Mouse (Mus musculus) thymus, postnatal 36 days (tissue): ENCODE results near the gene D8Ertd738e.

Experiments used
- DNase-seq, 2 experiments: peaks; one replicate each; pipeline ENCODE4 v3.0.0; 2022; ENCODE audit warnings: mixed read lengths in 2 of 2

The D8Ertd738e gene

DNA sequence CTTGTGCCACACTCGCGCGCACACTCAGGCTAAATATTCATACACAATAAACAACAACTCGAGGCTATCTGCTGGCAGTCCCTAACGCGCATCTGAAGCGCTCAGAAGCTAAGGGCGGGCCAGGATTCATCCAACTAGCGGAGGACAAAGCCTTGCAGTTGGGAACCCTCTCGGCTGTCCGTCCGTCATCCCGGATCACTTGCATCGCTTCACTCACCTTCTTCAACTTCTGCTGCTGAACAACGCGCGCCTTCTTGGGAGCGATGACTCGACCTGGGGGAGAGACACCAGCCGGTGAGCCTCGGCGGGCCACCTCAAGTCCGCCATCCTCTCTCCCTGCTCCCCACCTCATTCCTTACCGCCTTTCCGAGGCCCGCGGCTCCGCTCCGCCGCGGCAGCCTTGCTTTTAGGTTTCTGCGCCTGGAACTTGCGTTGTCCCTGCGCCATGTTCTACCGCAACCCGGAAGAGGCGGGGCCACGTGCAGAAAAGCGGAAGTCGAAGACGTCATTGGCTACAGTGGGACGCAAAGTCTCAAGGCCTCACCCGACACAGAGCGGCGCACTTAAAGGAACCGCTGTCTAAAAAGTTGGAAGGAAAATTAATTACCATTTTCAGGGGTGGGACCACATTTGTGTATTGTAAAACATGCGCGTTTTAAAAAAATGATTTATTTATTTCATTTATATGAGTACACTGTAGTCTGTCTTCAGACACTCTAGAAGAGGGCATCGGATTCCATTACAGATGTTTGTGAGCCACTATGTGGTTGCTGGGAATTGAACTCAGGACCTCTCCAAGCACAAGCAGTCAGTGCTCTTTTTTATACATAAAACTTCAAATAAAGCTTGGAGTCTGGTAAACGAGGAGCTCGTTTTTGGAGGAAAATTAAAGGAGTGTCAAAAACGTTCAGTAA is at the start of gene D8Ertd738e:
Gene D8Ertd738e, minus strand, starts transcription at position 463 of the 914 bp plus-strand sequence.
- peak; percentile 84 to 87 for DNase-seq

DNA sequence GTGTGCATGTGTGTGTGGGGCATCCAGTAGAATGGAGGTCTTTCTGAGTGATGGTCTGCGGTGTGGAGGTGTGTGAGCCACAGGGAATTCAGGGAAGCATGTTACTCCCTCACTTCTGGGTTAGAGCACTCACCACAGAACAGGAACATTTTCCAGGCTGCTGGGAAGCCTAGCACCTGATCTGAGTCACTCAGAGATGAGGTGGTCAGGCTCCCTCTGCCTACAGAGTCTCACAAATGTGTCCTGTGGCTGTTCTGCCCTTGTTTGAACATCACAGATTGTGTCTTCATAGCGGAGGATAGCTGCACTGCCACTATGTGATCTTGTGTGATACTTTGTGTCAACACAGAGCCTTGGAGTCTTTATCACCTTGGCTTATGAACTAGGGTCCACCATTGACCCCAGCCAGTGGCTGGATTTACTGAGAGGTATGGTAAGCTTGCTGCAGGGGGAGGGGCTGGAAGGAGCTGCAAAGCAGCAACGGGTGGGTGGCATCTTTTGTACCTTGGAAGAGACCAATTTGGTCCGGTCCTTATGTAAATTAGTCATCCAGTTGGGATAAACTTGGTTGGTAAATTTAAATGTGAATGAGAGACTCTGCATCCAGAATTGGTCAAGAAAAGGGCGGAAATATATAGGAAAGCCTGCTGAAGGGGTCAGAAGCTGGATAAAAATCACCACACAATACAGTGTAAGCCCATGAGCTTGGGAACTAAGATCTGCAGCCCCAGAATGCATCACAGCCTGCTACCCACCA is 47.7 kb upstream of the D8Ertd738e start:
- DNase-seq = no peak

DNA sequence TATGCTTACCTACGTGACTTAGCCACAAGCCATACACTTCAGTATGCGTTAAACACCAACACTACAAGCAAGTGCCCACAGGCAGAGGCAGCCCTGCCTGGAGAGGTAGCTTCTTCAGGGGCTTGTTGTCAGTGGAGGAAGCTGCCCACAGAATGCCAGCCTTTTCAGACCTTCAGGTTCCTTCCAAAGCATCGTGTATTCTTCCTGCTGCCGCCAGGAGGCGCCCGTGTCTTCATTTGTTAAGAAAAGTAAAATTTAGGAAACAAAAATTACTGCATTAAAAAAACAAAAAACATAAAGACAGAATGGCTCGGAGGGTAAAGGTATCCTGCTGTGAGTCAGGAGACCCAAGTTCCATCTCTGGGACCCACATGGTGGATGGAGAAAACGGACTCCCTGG is 42.2 kb upstream of the D8Ertd738e start:
- DNase-seq = peak; percentile 37 to 39

DNA sequence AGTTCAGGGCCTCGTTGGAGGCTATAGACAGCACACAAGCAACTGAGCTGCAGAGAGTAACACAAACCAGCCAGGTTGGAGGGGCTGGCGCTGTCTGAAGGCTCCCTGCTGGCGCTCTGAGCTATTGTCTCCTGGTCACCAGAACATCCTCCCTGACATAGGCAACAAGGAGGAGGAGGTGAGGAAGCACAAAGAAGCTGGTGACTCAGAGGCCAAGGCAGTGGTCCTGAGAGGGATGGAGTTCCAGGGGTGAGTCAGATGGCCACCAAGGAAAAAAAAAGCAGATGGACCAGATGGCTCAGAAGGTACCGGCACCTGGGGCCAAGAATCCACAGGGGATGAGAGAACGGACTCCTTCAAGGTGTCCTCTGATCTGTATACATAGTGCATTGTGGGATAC is 41.6 kb upstream of the D8Ertd738e start:
- no peak for DNase-seq

DNA sequence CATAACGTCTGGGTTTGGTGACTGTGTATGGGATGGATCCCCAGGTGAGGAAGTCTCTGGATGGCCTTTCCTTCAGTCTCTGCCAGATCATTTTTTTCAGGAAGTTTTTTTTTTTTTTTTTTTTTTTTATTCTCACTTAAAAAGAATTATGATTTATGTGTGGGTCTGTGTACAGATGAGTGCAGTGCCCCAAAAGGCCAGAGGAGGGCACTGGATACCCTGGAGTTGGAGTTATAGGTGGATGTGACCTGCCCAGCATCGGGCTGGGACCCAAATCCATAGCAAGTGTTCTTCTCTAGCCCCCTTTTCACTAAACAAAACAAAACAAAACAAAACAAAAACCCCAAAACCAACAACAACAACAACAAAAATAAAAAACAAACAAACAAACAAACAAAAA is 39.4 kb upstream of the D8Ertd738e start:
- DNase-seq = peak; percentile 15 to 16

DNA sequence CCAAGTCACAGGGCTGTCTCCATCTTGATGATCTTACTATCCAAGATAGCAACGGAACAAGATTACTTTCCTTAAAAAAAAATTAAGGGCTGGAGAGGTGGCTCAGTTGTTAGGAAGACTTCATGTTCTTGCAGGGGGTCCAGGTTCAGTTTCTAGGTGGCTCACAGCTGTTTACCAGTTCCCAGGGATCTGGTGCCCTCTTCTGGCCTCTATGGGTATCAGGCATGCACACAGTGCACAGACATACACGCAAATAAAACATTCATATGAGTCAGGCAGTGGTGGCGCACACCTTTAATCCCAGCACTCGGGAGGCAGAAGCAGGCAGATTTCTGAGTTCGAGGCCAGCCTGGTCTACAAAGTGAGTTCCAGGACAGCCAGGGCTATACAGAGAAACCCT is 36.1 kb upstream of the D8Ertd738e start:
- peak; percentile 59 to 64 for DNase-seq

DNA sequence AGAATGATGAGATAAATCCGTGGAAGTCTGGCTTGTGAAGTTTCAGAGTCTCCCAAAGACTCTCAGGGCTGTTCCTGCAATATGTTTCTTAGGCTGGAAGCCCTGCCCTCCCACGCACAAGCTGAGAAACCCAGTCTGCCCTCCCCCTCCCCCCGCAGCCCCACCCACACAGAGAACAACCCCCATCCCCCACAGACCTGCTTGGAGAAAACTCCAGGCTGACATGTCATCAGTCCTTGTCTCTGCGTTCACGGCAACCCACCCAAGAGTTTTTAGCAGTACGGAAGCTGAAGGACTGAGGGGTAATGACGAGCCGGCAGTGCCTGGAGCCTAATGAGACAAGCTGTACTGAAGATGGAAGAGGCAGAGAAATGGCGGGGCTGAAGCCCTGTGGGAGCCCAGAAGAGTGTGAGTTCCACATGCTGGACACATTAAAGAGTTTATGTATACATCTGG is 35.1 kb upstream of the D8Ertd738e start:
- DNase-seq = no peak

DNA sequence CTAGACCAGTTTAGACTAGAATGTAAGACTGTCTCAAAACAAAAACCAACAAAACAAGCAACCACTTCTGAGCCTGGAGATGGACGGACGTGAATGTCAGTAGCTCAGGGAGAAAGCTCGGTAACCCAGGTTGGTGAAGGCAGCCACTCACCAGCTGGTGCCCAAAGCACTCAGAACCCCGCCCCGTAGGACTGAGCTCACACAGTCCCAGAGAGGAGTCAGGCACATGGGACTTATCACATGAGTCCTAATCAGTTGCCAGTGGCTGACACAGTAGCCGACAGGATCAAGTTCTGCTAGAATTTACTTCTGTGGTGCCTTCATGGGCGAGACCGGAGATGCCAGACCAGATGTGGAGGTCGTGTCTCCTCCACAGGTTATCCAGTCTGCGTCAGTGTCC is 31.3 kb upstream of the D8Ertd738e start:
- no peak for DNase-seq

DNA sequence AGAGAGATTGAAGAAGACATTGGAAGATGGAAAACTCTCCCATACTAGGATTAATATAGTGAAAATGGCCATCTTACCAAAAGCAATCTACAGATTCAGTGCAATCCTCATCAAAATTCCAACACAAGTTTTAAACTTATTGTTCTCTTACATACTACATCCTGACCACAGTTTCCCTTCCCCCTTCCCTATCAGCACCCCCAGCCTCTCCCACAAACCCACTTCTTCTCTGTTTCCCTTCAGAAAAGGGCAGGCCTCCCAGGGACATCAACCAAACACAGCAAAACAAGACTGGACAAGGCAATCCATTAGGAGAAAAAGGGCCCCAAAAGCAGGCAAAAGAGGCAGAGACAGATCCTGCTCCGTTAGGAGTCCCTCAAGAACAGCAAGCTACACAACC is 26.9 kb upstream of the D8Ertd738e start:
- no peak for DNase-seq

DNA sequence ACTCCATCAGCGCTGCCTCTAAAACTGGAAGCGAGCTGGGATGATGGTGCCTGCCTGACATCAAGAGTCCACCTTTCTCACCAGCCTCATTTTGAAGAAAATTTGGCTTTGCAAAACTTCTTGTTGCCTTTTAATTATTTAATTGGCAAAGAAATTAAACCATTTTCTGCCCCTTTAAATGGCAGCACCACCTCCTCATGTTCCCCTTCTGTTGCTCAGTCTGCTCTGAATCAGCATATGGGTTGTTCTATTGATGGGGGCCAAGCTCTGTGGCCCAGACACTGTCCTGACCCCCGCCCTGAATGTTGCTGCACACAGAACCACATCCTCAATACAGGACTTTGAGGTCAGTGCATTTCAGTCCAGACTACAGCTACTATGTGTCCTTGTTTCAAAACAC is 24.4 kb upstream of the D8Ertd738e start:
- no peak for DNase-seq

DNA sequence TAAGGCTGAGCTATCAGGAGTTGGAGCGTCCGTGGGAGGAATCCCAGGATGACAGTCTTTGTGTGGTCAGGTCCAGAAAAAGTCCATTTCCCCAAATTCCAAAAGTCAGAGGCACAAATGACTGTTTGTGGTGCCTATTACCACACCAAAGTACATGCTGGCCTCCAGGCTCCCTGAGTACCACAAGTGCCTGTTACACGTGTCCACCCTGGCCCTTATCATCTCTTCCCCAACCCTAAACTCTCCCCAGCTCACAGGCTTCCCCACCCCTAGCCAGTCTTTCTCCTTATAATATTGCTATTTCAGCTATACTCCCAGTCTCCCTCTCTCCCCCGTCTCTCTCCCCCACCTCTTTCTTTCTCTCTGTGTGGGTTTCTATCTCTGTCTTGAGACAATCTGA is 22.8 kb upstream of the D8Ertd738e start:
- DNase-seq = no peak

DNA sequence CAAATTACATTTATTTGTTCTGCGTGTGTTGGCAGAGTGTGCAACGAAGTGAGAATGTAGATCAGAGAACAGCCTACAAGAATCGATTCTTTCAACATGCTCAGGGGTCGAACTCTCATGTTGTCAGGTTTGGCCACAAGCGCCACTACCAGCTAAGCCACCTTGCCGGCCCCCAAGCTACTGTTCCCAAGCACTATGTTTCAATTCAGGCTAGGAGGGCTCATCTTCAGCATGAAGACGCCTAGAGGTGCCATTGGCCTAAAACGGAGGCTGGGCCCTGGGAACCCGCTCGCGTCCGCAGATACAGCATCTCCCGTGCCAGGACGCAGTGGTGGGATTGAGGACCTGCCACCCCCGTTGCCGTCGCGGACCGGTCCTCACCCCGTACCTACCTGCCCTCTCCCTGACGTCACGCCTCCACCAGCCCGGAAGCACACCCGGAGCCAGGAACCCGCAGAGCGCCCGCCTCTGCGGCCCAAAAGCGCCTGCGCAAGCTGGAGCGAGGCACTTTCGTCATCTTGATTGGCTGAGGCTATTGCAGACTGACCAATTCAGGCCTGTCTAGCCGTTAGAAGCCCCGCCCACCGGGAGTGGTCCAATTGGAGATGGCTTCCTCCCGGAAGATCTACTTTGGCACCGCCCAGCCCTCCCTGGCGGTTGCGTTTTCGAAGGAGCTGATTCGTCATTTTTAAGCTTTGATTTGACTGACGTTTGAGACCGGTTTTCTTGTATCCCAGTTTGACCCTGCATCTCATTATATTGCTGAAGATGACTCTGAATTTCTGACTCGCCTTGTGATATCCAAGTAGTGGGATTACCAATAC is 20.6 kb upstream of the D8Ertd738e start, which contains the start of gene Ccdc130:
Gene Ccdc130, minus strand, starts transcription at position 431 of the 824 bp plus-strand sequence.
- DNase-seq = peak; percentile 99 to 100

DNA sequence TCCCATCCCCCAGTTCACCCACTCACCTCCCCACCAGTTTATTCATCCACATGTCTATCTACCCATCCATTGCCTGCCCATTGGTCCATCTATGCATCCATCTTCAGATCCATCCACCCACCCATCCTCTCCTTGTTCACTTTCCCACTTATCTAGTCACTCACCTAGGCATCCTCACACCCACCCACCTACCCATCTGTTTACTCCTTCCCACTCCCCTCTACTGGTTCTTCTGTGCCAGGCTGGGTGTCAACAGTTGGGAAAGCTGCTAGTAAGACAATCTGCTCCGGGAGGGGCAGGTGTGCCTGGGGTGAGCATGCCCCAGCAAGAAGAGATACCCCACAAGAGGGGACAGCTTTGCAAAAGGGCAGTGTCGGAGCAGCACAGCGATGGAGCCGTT is 11.6 kb upstream of the D8Ertd738e start:
- DNase-seq = no peak

DNA sequence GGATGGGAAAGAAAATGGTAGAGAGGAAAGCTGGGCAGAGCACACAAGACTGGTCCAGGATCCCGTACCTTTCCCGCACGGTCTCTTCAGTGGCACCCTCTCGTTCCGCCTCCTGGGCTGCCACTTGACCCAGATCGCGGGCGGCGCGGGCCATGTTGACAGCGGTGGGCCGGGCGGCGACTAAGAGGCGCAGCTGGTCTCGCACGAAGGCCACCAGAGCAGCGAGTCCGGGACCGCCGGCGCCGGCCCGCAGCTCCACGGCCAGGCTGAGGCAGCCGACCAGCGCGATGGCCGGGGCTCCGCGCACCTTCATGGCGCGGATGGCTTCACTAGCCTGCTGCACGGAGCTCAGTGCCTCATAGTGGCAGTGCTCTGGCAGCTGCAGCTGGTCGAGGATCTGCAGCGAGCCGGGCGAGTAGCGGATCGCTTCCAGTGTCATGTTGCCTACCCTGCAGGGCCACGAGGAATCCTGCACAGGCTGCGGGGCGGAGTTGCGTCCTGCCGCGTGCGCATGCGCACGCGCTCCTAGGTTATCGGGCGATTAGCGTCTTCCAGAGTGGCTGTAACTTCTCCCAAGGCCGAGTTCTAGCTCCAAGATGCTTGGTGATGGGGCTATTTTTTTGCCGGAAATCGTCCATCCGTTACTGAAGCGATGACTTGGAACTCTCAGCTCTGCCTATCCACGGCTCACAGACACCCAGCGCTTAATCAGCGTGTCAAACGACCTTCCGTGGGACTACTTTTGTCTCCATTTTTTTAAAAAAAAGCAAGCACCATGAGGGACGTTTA is 7.5 kb upstream of the D8Ertd738e start, which contains the start of gene Mri1:
Gene Mri1, minus strand, starts transcription at position 505 of the 789 bp plus-strand sequence.
- peak; percentile 76 to 80 for DNase-seq

DNA sequence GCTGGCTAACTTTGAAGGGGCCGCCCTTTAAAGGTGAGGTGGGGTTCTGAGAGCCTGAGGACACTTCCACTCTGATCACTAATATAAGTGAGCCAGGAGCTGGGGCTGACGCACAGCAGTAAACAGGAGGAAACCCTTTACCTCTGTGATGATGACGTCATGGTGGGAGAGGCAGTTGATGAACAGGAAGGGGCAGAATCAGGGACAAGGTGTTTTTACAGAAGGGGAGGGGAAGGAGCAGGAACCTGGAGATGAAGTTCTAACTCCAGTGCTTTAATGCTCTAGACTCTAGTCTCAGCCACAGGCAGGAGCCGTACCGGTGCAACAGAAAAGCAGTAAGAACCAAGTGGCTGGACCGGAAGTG is 6.9 kb upstream of the D8Ertd738e start:
- DNase-seq = no peak

DNA sequence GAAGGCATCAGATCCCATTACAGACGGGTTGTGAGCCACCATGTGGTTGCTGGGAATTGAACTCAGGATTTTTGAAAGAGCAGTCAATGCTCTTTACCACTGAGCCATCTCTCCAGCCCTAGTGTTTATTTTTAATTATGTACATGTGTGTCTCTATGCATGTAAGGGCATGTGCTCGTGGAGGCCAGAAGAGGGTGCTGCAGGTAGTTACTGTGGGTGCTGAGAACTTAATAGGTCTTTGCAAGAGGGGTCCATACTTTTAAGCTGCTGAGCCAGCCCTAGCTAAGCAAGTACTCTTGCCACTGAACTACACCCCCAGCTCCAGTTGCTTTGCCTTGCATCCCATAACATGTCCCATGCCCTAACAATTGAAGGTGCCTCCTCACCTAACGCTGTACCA is 6.3 kb upstream of the D8Ertd738e start:
- DNase-seq = no peak

DNA sequence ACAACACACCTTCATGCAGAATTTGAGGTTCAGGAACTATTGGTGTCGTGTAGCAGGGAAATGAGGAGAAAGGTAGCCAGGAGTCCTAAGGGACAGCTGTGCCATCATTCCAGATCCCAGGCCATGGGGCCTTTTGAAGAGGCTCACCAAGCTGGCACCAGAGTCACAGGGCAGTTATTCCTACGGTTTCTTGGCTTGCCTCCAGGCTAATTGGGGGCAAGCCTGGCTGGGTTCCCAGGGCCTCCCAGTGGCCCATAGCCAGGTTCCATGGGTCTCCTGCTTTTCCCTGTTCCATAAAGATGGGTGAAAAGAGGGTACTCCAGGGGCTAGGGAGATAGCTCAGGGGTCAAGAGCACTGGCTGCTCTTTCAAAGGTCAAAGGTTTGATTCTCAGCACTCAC is 7.7 kb downstream of the D8Ertd738e start:
- no peak for DNase-seq

DNA sequence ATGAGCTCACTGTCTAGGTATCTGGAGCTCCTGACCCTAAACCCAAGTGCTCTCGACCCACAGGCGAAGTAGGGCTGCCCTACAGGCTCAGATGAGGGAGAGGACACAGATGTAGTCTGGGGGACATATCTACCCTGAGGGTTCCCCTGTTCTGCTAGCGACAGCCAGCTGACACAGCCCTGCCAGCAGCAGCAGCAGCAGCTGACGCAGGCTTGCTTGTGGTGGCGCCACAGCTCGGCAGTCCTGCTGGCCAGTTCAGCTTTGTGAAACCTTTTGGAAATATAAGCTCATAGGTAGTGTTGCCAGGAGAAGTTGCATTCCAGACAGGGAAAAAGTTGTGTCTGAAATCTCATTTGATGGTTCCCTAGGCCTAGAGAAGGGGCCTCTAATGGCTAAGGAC is 8.4 kb downstream of the D8Ertd738e start:
- no peak for DNase-seq

DNA sequence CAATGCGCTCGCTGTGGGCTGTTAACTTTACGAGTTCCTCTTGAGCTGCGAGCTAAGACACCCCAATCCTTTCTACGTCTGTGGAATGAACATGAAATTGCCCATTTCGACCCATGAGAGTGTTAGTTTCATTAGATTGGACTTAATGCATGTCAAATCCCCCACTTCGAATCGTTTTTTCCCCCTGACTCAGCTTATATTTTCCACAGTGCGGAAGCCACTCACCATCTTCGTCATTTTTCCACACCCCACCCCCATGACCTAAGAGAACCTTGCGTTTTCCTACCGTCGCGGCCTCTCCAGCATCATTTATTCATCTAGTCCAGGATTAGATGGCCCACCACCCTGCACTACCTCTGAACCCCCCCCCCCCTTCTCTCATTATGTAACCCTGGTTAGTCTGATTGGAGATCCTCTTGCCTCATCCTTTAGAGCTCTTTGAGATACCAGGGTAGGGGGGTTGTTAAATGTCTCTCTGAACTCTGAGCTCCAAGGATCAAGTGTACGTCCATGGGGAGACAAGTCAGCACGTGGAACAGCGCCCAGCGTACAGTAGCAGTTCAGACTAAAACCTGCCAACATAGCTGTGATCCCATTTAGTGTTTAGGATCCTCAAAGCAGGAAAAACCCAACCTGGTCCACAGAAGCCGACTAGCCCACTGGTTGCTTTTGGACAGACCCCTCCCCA is 11.8 kb downstream of the D8Ertd738e start:
- DNase-seq = no peak

DNA sequence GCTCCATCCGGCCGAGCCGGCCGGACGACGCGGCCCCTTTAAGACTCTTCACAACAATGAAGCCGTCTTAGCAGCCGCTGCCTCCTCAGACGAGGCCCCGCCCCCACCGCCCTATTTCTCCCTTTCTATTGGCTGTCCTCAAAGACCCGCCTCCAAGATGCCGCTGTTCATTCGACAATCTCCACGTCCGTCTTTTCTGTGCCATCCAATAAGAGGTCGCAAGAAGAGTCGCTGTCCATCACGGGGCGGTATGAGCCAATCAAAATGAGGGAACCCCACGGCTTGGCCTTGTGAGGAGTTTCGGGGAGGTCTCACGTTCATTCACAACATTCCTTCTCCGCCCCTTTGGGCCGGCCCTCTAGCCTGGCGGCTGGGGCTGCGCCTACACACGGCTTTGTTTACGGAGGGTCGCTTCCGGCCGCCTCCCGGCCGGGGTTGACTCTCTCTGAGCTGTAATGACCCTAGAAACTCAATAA is 12.5 kb downstream of the D8Ertd738e start, which contains the start of gene Zswim4:
Gene Zswim4, minus strand, starts transcription at position 58 of the 476 bp plus-strand sequence.
- peak; percentile 97 to 99 for DNase-seq

DNA sequence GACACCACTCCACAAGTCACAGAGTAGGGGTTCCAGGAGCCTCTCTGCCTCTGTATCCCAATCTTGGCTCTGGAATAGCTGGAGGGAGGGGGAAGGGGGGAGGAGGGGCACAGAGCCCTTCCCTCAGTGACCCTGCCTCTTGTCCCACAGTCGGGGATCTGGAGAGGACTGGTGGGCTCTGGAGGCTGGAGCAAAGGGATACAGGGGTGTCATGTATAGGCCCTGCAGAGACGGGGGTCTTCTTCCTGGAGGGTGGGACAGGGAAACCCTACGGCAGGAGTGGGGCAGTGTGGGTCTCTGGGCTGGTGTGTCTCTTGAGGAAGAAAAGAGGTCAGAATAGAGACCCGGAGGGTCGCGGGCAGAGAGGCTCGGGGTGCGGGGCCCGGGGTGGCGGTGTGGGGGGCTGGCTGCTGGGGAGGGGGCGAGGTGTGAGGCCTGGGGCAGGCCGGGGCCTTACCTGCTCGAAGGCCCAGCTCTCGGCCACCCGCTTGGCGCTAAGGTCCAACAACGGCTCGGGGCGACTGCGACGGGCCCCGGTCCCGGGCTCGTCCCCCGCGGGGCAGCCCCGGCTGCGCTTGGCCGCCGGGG is 13.0 kb downstream of the D8Ertd738e start:
- no peak for DNase-seq
